Mouse (Mus musculus) adrenal gland, postnatal 10 days (tissue): ENCODE data around the gene Rab39b. TPM values are rescaled to one million over a fixed set of nuclear protein-coding genes. Genes with fewer than 3 reads are reported as not detected.
A peak's percentile ranks its signal among the peaks of the same experiment; 100 is the strongest.

Source experiments
- DNase-seq: peaks from one replicate; pipeline ENCODE4 v3.0.0; 2021; ENCODE audit warnings: mixed read lengths
- long read RNA-seq, 2 experiments: library from polyadenylated mRNA; stranded (forward); transcript quantifications; one replicate each; pipeline ENCODE4 v2.0.0; 2021
- total RNA-seq, 2 experiments: library from RNA; stranded (reverse); gene quantifications; 2 replicates each; pipeline ENCODE4 v1.2.3; 2021

Rab39b gene
- total RNA-seq = 1 to 10 TPM; 1.4 to 2.2 TPM
- long read RNA-seq, experiment 1 = 0 reads
- long read RNA-seq, experiment 2, partial matches to known transcripts = 0 of 2 reads
- long read RNA-seq, experiment 2, other reads (novel, unspliced or antisense) = 1 of 2 reads

GRCm38 (mm10) chrX:75577582-75578324, at the start of gene Rab39b:
Gene Rab39b (minus strand): TSS chrX:75578231.
- DNase-seq = peak; percentile 8

- DNase-seq = no peak
These were observed 508 bp upstream of the Rab39b start for GRCm38 (mm10) chrX:75578539-75578938.

Other genes with a start within 250 kb of the Rab39b start
- 100 to 1,000 TPM in 1 of 2 experiments, 10 to 100 TPM in 1; 94.7 to 104 TPM for gene Fundc2, start 195.8 kb downstream of the Rab39b start, total RNA-seq
- 1 to 10 TPM; 6.6 to 6.9 TPM for gene F8, start 195.6 kb downstream of the Rab39b start, total RNA-seq
- gene Cmc4, start 161.6 kb downstream of the Rab39b start, total RNA-seq = 10 to 100 TPM in 1 of 2 experiments, 1 to 10 TPM in 1; 8.5 to 12.3 TPM
- 10 to 100 TPM in 1 of 2 experiments, 1 to 10 TPM in 1; 6.1 to 11.4 TPM for gene Mtcp1, start 161.6 kb downstream of the Rab39b start, total RNA-seq
- gene Brcc3, start 161.6 kb downstream of the Rab39b start, total RNA-seq = 10 to 100 TPM; 22.6 to 29.7 TPM
- gene Vbp1, start 63.9 kb downstream of the Rab39b start, total RNA-seq = 10 to 100 TPM; 41.0 to 47.3 TPM